Mouse (Mus musculus) NIH3T3 (cell line): Measurements from ENCODE around the gene Pdzd2.

Experiments
- DNase-seq: peaks from one replicate; pipeline ENCODE4 v3.0.0-alpha.2; 2012; ENCODE audit warnings: low read depth

Pdzd2 gene

DNA sequence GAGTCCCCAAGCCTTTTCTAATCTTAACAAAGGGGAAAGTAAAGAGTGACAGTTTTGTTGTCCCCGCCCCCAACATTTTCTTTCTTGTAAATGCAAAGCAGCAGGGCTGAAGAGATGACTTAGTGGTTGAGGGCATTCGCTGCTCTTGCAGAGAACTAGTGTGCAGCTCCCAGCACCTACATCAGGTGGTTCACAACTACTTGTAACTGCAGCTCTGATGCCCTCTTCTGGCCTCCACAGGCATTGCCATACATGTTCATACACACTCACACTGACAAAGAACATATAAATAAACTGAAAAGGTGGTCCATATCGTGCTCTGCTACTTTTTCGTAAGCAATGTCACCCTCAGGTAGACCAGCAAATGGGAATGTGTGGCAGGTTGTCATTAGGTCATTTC, 116.2 kb downstream of the Pdzd2 start:
- DNase-seq: no peak

DNA sequence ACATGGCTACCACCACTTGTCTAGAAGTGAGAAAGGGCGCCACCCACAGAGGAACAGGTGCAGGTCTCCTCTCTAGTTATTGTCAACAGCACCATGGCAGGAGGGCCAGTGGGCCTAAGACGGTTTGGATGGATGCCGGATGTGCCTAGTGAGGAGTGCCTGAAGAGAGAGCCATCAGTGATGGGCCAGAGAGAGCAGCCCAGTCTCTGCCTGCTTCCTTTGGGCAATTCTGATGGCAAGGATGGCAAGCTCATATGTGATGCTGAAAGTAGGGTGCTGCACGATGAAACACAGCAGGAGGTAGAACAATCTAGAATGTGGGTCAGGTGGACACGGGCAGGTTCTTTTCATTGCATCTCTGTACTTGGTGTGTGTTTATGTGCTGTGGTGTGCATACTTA, 117.0 kb downstream of the Pdzd2 start:
- no peak for DNase-seq

GRCm38 (mm10) chr15:12622093-12622643, 117.6 kb downstream of the Pdzd2 start:
- no peak for DNase-seq

- no peak for DNase-seq
These were observed 120.5 kb downstream of the Pdzd2 start for GRCm38 (mm10) chr15:12619273-12619672.

- DNase-seq: peak; percentile 13
These were observed 122.1 kb downstream of the Pdzd2 start for GRCm38 (mm10) chr15:12617651-12618050.

GRCm38 (mm10) chr15:12617220-12617619, 122.5 kb downstream of the Pdzd2 start:
- DNase-seq: no peak

- peak; percentile 44 for DNase-seq
These were observed 124.5 kb downstream of the Pdzd2 start for GRCm38 (mm10) chr15:12614944-12615878.

DNA sequence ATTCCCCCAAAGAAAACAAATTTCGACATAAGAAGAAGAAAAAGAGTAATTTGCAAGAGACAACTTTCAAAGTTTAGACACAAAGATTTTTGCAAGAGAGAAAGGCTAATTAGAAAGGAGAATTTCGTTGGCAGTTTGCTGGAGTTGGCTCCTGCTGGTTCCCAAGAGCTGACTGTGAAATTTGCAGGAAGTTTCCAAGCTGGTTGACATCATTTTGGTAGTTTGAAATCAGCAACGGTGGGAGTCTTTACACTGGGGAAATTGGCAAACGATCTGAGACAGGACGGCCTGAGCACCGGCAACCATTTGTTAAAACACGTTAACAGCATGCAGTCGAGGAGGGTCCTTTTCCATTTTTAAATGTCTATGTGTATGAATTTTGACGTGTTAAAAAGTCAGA, 125.7 kb downstream of the Pdzd2 start:
- no peak for DNase-seq

DNA sequence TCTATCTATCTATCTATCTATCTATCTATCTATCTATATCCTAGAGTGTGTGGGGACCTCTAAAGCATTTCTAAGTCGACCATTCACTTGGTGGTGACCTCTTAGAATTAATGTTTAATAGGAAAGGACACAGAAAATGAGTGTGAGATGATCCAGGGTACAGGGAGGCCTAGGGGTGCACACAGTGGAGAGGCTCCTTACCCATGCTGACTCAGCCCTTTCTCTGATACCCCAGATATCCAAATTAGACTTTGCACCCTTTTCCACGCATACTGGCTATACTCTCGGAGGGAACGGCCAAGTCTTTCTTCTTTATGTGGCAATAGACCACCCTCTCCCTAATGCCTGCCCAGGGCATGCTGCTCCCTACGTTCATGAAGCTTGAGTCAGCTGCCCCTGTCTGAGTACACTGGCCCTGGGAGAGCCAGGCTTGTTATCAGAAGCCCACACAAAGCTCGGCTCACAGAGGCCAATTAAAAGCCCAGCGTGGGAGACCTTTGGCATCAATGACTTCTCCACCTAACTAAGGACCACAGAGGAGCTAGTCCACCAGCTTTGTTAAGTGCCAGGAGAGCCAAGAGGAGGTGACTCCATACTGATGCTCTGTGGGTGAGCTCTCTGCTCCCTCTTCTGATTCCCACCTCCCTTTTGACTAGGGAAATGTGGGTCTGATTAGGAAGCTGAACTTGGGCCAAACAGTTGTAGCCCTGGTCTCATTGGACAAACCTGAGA, 126.6 kb downstream of the Pdzd2 start:
- DNase-seq: no peak

DNA sequence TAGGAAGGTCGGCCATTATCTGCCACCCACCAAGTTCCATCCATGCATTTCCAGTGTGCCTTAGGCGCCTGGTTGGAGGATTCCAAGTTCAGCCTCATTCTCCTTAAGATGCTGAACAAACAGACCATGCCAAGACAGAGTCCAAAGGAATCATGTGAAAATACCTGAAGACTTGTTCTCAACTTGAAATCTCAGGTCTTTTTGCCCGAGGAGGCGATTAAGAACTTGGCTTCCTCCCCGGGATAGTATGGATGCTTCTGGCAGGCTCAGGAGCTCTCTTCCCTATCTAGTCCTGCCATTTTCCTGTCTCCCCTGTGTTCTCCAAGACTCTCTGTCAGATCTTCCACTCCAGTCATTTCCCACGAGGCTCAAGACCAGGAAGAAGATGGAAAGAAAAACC, 131.6 kb downstream of the Pdzd2 start:
- no peak for DNase-seq

DNA sequence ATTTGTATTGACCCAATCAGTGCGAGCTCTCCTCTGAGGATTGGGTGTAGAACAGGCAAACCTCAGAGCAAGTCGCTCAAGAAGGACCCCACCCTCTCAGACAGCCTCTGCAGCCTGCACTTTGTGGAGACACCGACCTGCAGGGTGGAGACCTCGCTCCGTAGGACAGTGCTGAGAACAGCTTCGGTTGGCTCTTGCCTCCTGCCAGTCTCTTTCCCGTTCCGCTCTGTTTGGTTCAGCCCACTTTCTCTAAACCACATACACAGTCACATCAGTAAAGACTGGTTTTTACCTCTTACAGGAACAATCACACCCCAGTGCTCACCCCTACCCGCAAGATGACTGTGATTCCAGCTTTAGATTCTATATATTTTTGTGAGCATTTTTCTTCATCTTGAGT, 133.4 kb downstream of the Pdzd2 start:
- no peak for DNase-seq

GRCm38 (mm10) chr15:12605239-12605993, 134.3 kb downstream of the Pdzd2 start:
- peak; percentile 18 for DNase-seq

DNA sequence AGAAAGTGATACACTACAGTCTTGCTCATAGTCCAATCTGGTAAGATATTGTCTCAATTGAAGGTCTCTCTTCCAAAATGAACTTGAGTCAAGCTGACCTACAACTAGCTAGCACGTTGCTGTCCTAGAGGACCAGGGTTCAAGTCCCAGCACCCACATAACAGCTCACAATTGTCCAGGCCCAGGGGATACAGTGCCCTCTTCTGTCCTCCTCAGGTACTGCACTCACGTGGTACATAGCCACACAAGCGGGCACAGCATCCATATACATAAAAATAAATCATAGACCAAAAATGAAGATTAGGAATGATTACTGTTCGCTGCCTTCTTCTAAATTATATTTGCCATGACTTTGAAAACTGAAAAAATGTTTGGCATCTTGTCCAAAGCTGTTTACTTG, 136.1 kb downstream of the Pdzd2 start:
- DNase-seq: no peak

- no peak for DNase-seq
These were observed 146.6 kb downstream of the Pdzd2 start for GRCm38 (mm10) chr15:12593094-12593493.

DNA sequence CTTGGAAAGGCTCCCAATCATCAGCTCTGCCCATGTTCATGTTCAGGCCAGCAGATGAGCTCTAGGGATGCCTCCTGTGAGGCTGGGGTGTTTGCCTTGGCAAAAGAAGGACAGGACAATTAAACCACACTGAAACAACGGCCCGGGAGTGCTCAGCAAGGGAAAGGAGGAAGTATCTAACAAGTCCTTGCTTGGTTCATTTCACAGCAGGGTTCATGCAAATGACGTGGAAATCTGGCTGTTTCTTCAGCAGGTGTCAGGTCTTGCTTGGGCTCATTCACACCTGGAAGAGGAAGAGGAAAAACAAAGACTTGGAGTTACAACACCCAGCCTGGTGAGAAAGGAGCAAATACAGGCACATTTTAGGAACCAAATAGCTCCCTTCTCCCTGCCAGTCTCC, 147.1 kb downstream of the Pdzd2 start:
- no peak for DNase-seq

- DNase-seq: no peak
These were observed 151.1 kb downstream of the Pdzd2 start for GRCm38 (mm10) chr15:12588661-12589060.

DNA sequence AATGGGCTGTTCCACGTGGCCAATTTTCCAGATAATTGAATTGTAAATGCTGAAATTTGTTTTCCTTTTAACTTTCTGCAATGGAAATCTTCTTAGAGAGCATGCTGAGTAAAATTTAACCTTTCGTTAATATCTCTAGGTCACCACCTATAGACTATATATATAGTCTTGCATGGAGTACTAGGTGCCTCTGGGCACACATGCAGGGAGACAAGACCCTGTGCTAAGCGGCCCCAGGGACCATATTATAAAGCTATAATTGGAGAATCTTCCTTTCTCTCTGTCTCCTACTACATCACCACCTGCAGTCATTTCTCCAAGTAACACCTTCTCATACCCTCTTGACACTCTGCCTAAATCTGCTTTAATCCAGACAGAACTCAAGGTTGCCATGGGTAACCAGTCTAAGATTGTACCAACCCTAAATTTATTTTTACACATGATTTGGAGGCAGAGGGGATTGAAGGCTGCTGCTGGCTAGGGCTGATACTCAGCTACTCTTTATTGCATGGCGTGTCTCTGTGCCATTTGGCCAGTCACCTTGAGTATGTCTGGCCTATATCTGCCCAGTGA, 152.8 kb downstream of the Pdzd2 start:
- DNase-seq: no peak

- DNase-seq: peak; percentile 75
These were observed 153.6 kb downstream of the Pdzd2 start for GRCm38 (mm10) chr15:12586154-12586553.

DNA sequence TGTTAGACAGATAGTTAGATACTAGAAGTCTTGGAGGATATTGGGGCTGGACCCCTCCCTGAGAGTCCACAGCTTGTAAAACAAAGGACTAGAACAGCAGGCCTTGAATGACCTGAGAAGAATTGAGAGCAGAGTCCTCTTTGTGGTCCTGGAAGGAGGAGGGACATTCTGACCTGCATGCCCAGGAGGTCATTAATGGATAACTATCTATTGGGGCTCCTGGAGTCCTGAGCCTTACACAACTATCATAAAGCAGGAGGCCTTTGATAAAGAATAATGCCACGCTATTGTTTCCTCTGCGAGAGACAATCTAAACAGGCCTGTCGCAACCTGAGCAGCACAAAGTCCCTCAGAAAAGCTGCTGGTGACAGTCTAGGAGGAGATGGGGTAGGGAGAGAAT, 156.7 kb downstream of the Pdzd2 start:
- no peak for DNase-seq

DNA sequence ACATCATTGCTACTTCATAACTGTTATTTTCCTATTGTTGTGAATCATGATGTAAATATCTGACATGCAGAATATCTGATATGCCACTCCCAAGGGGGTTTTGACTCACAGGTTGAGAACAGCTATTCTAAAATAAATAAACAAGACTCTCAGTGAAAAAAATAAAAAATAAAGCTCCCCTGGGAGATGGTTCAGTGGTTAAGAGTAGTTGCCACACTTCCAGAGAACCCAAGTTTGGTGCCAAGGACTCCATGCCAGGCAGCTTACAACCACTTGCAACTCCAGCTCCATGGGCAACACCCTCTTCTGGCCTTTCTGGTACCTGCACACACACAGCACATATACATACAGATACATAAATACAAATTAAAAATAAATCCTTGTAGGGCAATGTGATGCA, 157.3 kb downstream of the Pdzd2 start:
- DNase-seq: peak; percentile 48

DNA sequence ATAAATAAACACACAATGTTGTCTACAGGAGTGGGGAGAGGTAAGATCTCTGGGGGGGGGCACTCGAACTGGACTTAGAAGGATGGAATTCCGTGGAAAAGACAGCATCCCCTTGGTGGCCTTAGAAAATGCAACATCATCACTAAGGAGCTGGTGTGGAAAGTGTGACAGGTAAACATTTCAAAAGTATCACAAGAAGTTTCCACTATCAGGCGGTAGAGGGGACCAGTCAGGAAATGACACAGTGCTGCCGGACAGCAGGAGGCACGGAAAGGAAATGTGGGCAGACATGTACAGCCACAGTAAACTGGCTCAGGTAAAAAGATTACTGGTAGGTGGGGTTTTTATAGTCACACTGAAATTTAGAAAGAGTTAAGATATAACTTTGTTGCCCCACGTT, 160.5 kb downstream of the Pdzd2 start:
- DNase-seq: no peak

GRCm38 (mm10) chr15:12578276-12578675, 161.4 kb downstream of the Pdzd2 start:
- peak; percentile 46 for DNase-seq
